Mouse (Mus musculus) forebrain, embryonic 12.5 days (tissue): ENCODE measurements around the gene Fbp2. TPM values are rescaled to one million over a fixed set of nuclear protein-coding genes. Genes with fewer than 3 reads are reported as not detected.

Experiments used
- ATAC-seq: fragments of 200-750 bp; cut with Nextera tagmentation; 2 replicates; pipeline ENCODE4 v1.8.0; 2017; ENCODE audit warnings: moderate TSS enrichment; ENCODE audit not compliant: low FRiP score
- H3K27ac ChIP-seq: fragments of 300-500 bp; sonication (generic); 2 replicates; pipeline ENCODE4 v1.5.1; 2016; ENCODE audit warnings: mild to moderate bottlenecking
- H3K27me3 ChIP-seq: fragments of 300-500 bp; sonication (generic); 2 replicates; pipeline ENCODE4 v1.6.1; 2016; ENCODE audit warnings: mild to moderate bottlenecking
- H3K36me3 ChIP-seq: fragments of 300-500 bp; sonication (generic); replicated peaks from 2 replicates; pipeline ENCODE4 v1.6.1; 2016; ENCODE audit warnings: mild to moderate bottlenecking
- H3K4me1 ChIP-seq: fragments of 300-500 bp; sonication (generic); 2 replicates; pipeline ENCODE4 v1.6.1; 2016
- H3K4me2 ChIP-seq: fragments of 300-500 bp; sonication (generic); 2 replicates; pipeline ENCODE4 v1.6.1; 2016; ENCODE audit warnings: mild to moderate bottlenecking, moderate library complexity
- H3K4me3 ChIP-seq: fragments of 300-500 bp; sonication (generic); replicated peaks from 2 replicates; pipeline ENCODE4 v1.5.1; 2016; ENCODE audit warnings: mild to moderate bottlenecking
- H3K9ac ChIP-seq: fragments of 300-500 bp; sonication (generic); 2 replicates; pipeline ENCODE4 v1.6.1; 2016; ENCODE audit warnings: mild to moderate bottlenecking
- H3K9me3 ChIP-seq: fragments of 300-500 bp; sonication (generic); 2 replicates; pipeline ENCODE4 v1.6.1; 2016
- WGBS: fragments of 180-500 bp; shearing (Covaris S2); methylation state at CpG from one replicate; pipeline ENCODE4 v1.1.7; 2016; 5-methylcytosine and 5-hydroxymethylcytosine counted together
- polyA plus RNA-seq: library from polyadenylated mRNA; unstranded; fragments of >200 nt; fragmentation: Nextera tagmentation; extraction: Ambion mirVana; gene quantifications from 2 replicates; pipeline ENCODE4 v1.2.1, GENCODE M21; 2016

Gene Fbp2
- polyA plus RNA-seq, 1 experiment from 2014 or later, result not detected

- Histone ChIP-seq H3K9ac (no peak overlapping the region), H3K36me3 (no peaks in the 10 kb centered on the region), H3K4me1 (peaks cover 8% of the 10 kb centered on the region; the same call in 1 of the 2 replicates), H3K27me3 (no peaks in the 10 kb centered on the region), H3K4me2 (no peak overlapping the region), H3K27ac (no peak overlapping the region), H3K4me3 (no peak overlapping the region), H3K9me3 (no peaks in the 10 kb centered on the region)
- WGBS, result 86% methylated on average over 9 of the region's 9 CpGs
- no peak for ATAC-seq
Observed at GRCm38 (mm10) chr13:62881336-62881735, 23.1 kb upstream of the Fbp2 start.

GRCm38 (mm10) chr13:62879831-62880615, 21.8 kb upstream of the Fbp2 start:
- no peak overlapping the region for H3K4me2 ChIP-seq
- WGBS, result 22% methylated on average over 8 of the region's 8 CpGs
- H3K36me3 ChIP-seq, result no peaks in the 10 kb centered on the region
- no peaks in the 10 kb centered on the region for H3K27me3 ChIP-seq
- no peak overlapping the region for H3K27ac ChIP-seq
- peaks cover 8% of the 10 kb centered on the region; the same call in 1 of the 2 replicates for H3K4me1 ChIP-seq
- no peak overlapping the region for H3K9ac ChIP-seq
- H3K4me3 ChIP-seq, result no peak overlapping the region
- no peaks in the 10 kb centered on the region for H3K9me3 ChIP-seq
- no peak for ATAC-seq

- H3K4me3 ChIP-seq, result no peak overlapping the region
- H3K9me3 ChIP-seq, result no peaks in the 10 kb centered on the region
- no peak overlapping the region for H3K9ac ChIP-seq
- no peaks in the 10 kb centered on the region for H3K36me3 ChIP-seq
- WGBS, result 30% methylated on average over 6 of the region's 6 CpGs
- no peak overlapping the region for H3K4me2 ChIP-seq
- no peak for ATAC-seq
- H3K27ac ChIP-seq, result no peak overlapping the region
- H3K27me3 ChIP-seq, result no peaks in the 10 kb centered on the region
- peaks cover 8% of the 10 kb centered on the region; the same call in 1 of the 2 replicates for H3K4me1 ChIP-seq
Observed at GRCm38 (mm10) chr13:62879411-62879810, 21.2 kb upstream of the Fbp2 start.

- ATAC-seq, result no peak
Observed at GRCm38 (mm10) chr13:62877247-62877646, 19.0 kb upstream of the Fbp2 start.

GRCm38 (mm10) chr13:62876111-62876510, 17.9 kb upstream of the Fbp2 start:
- Histone ChIP-seq H3K4me2 (no peak overlapping the region), H3K4me1 (peaks cover 8% of the 10 kb centered on the region; the same call in 1 of the 2 replicates), H3K4me3 (no peak overlapping the region), H3K27me3 (no peaks in the 10 kb centered on the region), H3K9me3 (no peaks in the 10 kb centered on the region), H3K27ac (no peak overlapping the region), H3K9ac (no peak overlapping the region), H3K36me3 (no peaks in the 10 kb centered on the region)
- ATAC-seq, result no peak
- WGBS, result 70% methylated on average over 1 of the region's 1 CpGs

More at GRCm38 (mm10) chr13:62877247-62877646, 19.0 kb upstream of the Fbp2 start:
- Histone ChIP-seq H3K27me3 (no peaks in the 10 kb centered on the region), H3K9me3 (no peaks in the 10 kb centered on the region), H3K36me3 (no peaks in the 10 kb centered on the region), H3K4me1 (peaks cover 8% of the 10 kb centered on the region; the same call in 1 of the 2 replicates), H3K27ac (no peak overlapping the region), H3K4me3 (no peak overlapping the region), H3K4me2 (no peak overlapping the region), H3K9ac (no peak overlapping the region)
- 7% methylated on average over 5 of the region's 5 CpGs for WGBS

- no peaks in the 10 kb centered on the region for H3K9me3 ChIP-seq
- no peaks in the 10 kb centered on the region for H3K4me1 ChIP-seq
- no peak overlapping the region for H3K9ac ChIP-seq
- H3K36me3 ChIP-seq, result no peaks in the 10 kb centered on the region
- 71% methylated on average over 3 of the region's 3 CpGs for WGBS
- H3K27ac ChIP-seq, result no peak overlapping the region
- no peak for ATAC-seq
- no peaks in the 10 kb centered on the region for H3K27me3 ChIP-seq
- no peak overlapping the region for H3K4me3 ChIP-seq
- H3K4me2 ChIP-seq, result no peak overlapping the region
Observed at GRCm38 (mm10) chr13:62872252-62872651, 14.0 kb upstream of the Fbp2 start.

GRCm38 (mm10) chr13:62870605-62871004, 12.4 kb upstream of the Fbp2 start:
- ATAC-seq, result no peak
- Histone ChIP-seq H3K4me2 (no peak overlapping the region), H3K4me1 (no peaks in the 10 kb centered on the region), H3K36me3 (no peaks in the 10 kb centered on the region), H3K9me3 (no peaks in the 10 kb centered on the region), H3K4me3 (no peak overlapping the region), H3K9ac (no peak overlapping the region), H3K27ac (no peak overlapping the region), H3K27me3 (no peaks in the 10 kb centered on the region)
- WGBS, result 89% methylated on average over 2 of the region's 2 CpGs

- 82% methylated on average over 4 of the region's 4 CpGs for WGBS
- no peaks in the 10 kb centered on the region for H3K27me3 ChIP-seq
- no peak overlapping the region for H3K4me2 ChIP-seq
- no peak overlapping the region for H3K27ac ChIP-seq
- H3K4me3 ChIP-seq, result no peak overlapping the region
- H3K9me3 ChIP-seq, result no peaks in the 10 kb centered on the region
- no peaks in the 10 kb centered on the region for H3K36me3 ChIP-seq
- no peak for ATAC-seq
- no peak overlapping the region for H3K9ac ChIP-seq
- H3K4me1 ChIP-seq, result 0 out of 2 replicates have a peak, but pooled peaks cover 4% of the 10 kb centered on the region
Observed at GRCm38 (mm10) chr13:62866817-62867216, 8.6 kb upstream of the Fbp2 start.

GRCm38 (mm10) chr13:62865651-62866315, 7.6 kb upstream of the Fbp2 start:
- no peak overlapping the region for H3K27ac ChIP-seq
- H3K4me2 ChIP-seq, result no peak overlapping the region
- H3K27me3 ChIP-seq, result no peaks in the 10 kb centered on the region
- H3K9me3 ChIP-seq, result no peaks in the 10 kb centered on the region
- H3K4me3 ChIP-seq, result no peak overlapping the region
- H3K9ac ChIP-seq, result no peak overlapping the region
- H3K4me1 ChIP-seq, result 0 out of 2 replicates have a peak, but pooled peaks cover 4% of the 10 kb centered on the region
- no peak for ATAC-seq
- WGBS, result 72% methylated on average over 11 of the region's 11 CpGs
- H3K36me3 ChIP-seq, result no peaks in the 10 kb centered on the region

- WGBS, result 80% methylated on average over 6 of the region's 6 CpGs
- no peak for ATAC-seq
- Histone ChIP-seq H3K36me3 (no peaks in the 10 kb centered on the region), H3K27me3 (no peaks in the 10 kb centered on the region), H3K4me2 (no peak overlapping the region), H3K27ac (no peak overlapping the region), H3K9me3 (no peaks in the 10 kb centered on the region), H3K4me1 (0 out of 2 replicates have a peak, but pooled peaks cover 4% of the 10 kb centered on the region), H3K4me3 (no peak overlapping the region), H3K9ac (no peak overlapping the region)
Observed at GRCm38 (mm10) chr13:62863771-62864170, 5.5 kb upstream of the Fbp2 start.

GRCm38 (mm10) chr13:62862875-62863274, 4.7 kb upstream of the Fbp2 start:
- H3K9me3 ChIP-seq, result no peaks in the 10 kb centered on the region
- H3K4me2 ChIP-seq, result no peak overlapping the region
- no peaks in the 10 kb centered on the region for H3K27me3 ChIP-seq
- no peak overlapping the region for H3K4me3 ChIP-seq
- H3K4me1 ChIP-seq, result 0 out of 2 replicates have a peak, but pooled peaks cover 4% of the 10 kb centered on the region
- H3K36me3 ChIP-seq, result no peaks in the 10 kb centered on the region
- H3K9ac ChIP-seq, result no peak overlapping the region
- ATAC-seq, result no peak
- 91% methylated on average over 3 of the region's 3 CpGs for WGBS
- no peak overlapping the region for H3K27ac ChIP-seq

GRCm38 (mm10) chr13:62860068-62860467, 1.8 kb upstream of the Fbp2 start:
- no peak for ATAC-seq
- Histone ChIP-seq H3K9me3 (no peaks in the 10 kb centered on the region), H3K4me3 (no peak overlapping the region), H3K4me1 (peaks cover 6% of the 10 kb centered on the region; the same call in 1 of the 2 replicates), H3K4me2 (no peak overlapping the region), H3K36me3 (no peaks in the 10 kb centered on the region), H3K9ac (no peak overlapping the region), H3K27ac (no peak overlapping the region), H3K27me3 (no peaks in the 10 kb centered on the region)
- WGBS, result 91% methylated on average over 4 of the region's 4 CpGs
